Comparison of ENCODE assay signal across 10 mouse cellular contexts in the genomic region with DNA sequence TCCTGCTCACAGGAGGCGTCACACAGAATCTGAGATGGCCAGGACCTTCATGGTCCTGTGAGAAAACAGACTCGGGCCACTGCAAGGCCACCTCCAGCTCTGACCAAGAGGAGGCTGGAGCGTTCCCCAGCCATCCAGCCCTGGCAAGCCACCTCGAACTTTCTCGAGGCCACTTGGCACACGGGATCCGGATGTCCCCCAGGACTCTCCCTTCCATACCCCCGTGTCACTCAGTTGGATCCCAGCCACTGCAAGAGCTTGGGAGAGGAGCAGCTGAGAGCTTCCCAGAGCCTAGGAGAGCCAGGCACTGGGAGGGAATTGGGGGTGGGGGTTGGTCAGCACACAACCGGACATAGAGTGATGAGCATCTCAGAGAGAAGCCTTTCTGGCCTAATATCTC. TPM values are rescaled to one million over a fixed set of nuclear protein-coding genes. Genes with fewer than 3 reads are reported as not detected.
DNase-seq lines count a peak whose midpoint lies in the region; ATAC-seq and TF ChIP-seq lines count a peak whose summit lies in the region.
"Had no signal": no experiment of that assay in that cellular context is flagged by ENCODE, and none has a peak within 500 bp of the region (broad histone marks: within the 10 kb centered on the region; RNA-seq: fewer than 3 reads in every experiment).

No protein-coding gene starts in this region.

- TF ChIP-seq CTCF in lung, adult 2 months (IDR thresholded peaks at IDR 0.05; ENCODE audit: insufficient read depth, low read length): no peak

- H3K27ac ChIP-seq in lung, embryonic 16.5 days (ENCODE audit: low read length): peak overlapping the region; percentile 24; the same call in 1 of the 2 replicates
- H3K27ac ChIP-seq in forebrain, embryonic 12.5 days: no peak overlapping the region
- H3K27ac ChIP-seq: liver, embryonic 14.5 days had no signal

- no peaks in the 10 kb centered on the region for H3K4me1 ChIP-seq in lung, embryonic 16.5 days (replicated peaks; ENCODE audit: control insufficient read depth, insufficient read depth, low read length)
- no peaks in the 10 kb centered on the region for H3K4me1 ChIP-seq in lung, adult 2 months (ENCODE audit: control insufficient read depth, insufficient read depth, low read length)
- H3K4me1 ChIP-seq in forebrain, embryonic 12.5 days: no peaks in the 10 kb centered on the region

- peak; percentile 40 for DNase-seq in gastrocnemius, postnatal 10 days
- DNase-seq in gastrocnemius, postnatal 36 days: no peak
- no peak for DNase-seq in lung, adult 2 months
- peak; percentile 72 for DNase-seq in heart, adult 8-10 months (ENCODE audit: low spot score)
- DNase-seq in lung, postnatal 25 days (ENCODE audit: low spot score): peak; percentile 16
- no peak for DNase-seq in MN1 (ENCODE audit: low spot score)
- DNase-seq: retina, postnatal 1 day had no signal

- no peaks in the 10 kb centered on the region for H3K9me3 ChIP-seq in lung, embryonic 16.5 days (ENCODE audit: control insufficient read depth, low read length)
- no peaks in the 10 kb centered on the region for H3K9me3 ChIP-seq in forebrain, embryonic 12.5 days

- no peak overlapping the region for H3K9ac ChIP-seq in lung, embryonic 16.5 days (ENCODE audit: low read length)
- no peak overlapping the region for H3K9ac ChIP-seq in forebrain, embryonic 12.5 days
- H3K9ac ChIP-seq: liver, embryonic 14.5 days had no signal

- no peaks in the 10 kb centered on the region for H3K27me3 ChIP-seq in lung, embryonic 16.5 days (ENCODE audit: control insufficient read depth, insufficient read depth, low read depth, low read length)
- H3K27me3 ChIP-seq in forebrain, embryonic 12.5 days: no peaks in the 10 kb centered on the region

- no peak overlapping the region for H3K4me3 ChIP-seq in lung, embryonic 16.5 days (ENCODE audit: low read length)
- H3K4me3 ChIP-seq in lung, adult 2 months (replicated peaks; ENCODE audit: extremely low read depth, low read depth, low read length): no peak overlapping the region
- no peak overlapping the region for H3K4me3 ChIP-seq in forebrain, embryonic 12.5 days (replicated peaks)

- H3K4me2 ChIP-seq in lung, embryonic 16.5 days (ENCODE audit: low read depth, low read length): no peak overlapping the region
- no peak overlapping the region for H3K4me2 ChIP-seq in forebrain, embryonic 12.5 days

- H3K36me3 ChIP-seq in lung, embryonic 16.5 days (ENCODE audit: control insufficient read depth, insufficient read depth, low read length): peaks cover 68% of the 10 kb centered on the region
- peaks cover 41% of the 10 kb centered on the region for H3K36me3 ChIP-seq in forebrain, embryonic 12.5 days (replicated peaks)

- no peak for TF ChIP-seq POLR2A in lung, adult 2 months (IDR thresholded peaks at IDR 0.05; ENCODE audit: borderline replicate concordance, extremely low read depth, low read depth, low read length)

- intact Hi-C loops in gastrocnemius, postnatal 36 days (cut with DNase I): no loop called here

- 71% methylated on average over 9 of the region's 9 CpGs for WGBS in lung, embryonic 16.5 days
- 70% methylated on average over 9 of the region's 9 CpGs for WGBS in lung, adult 2 months
- WGBS in forebrain, embryonic 12.5 days: 87% methylated on average over 9 of the region's 9 CpGs

- peak; percentile 32; the same call in 1 of the 2 replicates for ATAC-seq in lung, embryonic 16.5 days (ENCODE audit: low read depth)
- ATAC-seq in forebrain, embryonic 12.5 days (ENCODE audit: low FRiP score): no peak

RNA-seq across cellular contexts. Expression of a gene that starts 25.5 kb away (rescaled TPM):
- 1,000 to 10,000 TPM; 2,118 to 2,804 TPM for total RNA-seq in gastrocnemius, postnatal 10 days (2021)
- total RNA-seq in gastrocnemius, postnatal 36 days (2021): 100 to 1,000 TPM; 572 to 675 TPM
- 2,256 and 2,274 TPM in 2 replicates for polyA plus RNA-seq in lung, embryonic 16.5 days (2015; fragmentation: Nextera tagmentation; extraction: Ambion mirVana)
- 2,531 and 3,134 TPM in 2 replicates for polyA plus RNA-seq in lung, adult 2 months (2012; rRNA removed)
- total RNA-seq in heart, adult 8-10 months (2022): 100 to 1,000 TPM; 202 to 357 (median 299) TPM
- 329 and 395 TPM in 2 replicates for polyA plus RNA-seq in forebrain, embryonic 12.5 days (2016; fragmentation: Nextera tagmentation; extraction: Ambion mirVana)

Comparison
In these comparisons a context has a peak if more than half of its experiments do, and no peak if none do; other contexts are left out.
1. DNase-seq: peak in gastrocnemius, postnatal 10 days (single experiment), heart, adult 8-10 months (single experiment) and lung, postnatal 25 days (single experiment); none in gastrocnemius, postnatal 36 days (0 of 2), lung, adult 2 months (single experiment) and MN1 (single experiment).